Mouse (Mus musculus) megakaryocyte, adult 5-6 weeks (primary cell): ENCODE measurements around the gene Mycbpap. TPM values are rescaled to one million over a fixed set of nuclear protein-coding genes. Genes with fewer than 3 reads are reported as not detected.

ENCODE experiments used
- ATAC-seq: 2 replicates; pipeline ENCODE4 v1.8.0; 2016; ENCODE audit warnings: mild to moderate bottlenecking, inconsistent platforms; ENCODE audit not compliant: poor library complexity, severe bottlenecking
- total RNA-seq, 2 experiments: library from RNA; stranded (forward) in 1 of 2; stranded (reverse) in 1 of 2; fragments of 153-499, 151-499 nt in 1 of 2; fragments of 221-1000, 200-1000 nt in 1 of 2; gene quantifications; 2 replicates each; pipeline versions ENCODE4 v1.2.3 to v1.2.4; 2015 to 2017

Gene Mycbpap
- total RNA-seq, 2 experiments from 2014 or later, result not detected

DNA sequence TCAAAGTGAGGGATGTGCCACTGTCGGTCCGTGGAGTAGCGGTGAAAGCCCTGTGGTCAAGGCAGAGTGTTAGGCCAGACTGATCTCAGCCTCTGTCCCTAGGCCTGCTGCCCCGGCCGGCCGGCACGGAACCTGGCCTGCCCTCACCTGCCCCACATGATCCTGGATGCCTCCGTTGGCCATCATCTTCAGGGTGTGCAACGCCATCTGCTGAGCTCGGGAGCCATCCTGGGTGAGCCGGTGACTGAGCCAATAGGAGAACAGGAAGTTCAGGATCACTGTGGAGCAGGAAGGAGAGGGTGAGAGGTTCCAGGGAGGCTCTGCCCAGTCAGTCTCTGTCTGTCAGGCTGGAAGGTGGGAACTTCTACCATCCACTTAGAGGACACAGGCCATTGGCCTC lies 38.1 kb downstream of the Mycbpap start:
- no peak for ATAC-seq

DNA sequence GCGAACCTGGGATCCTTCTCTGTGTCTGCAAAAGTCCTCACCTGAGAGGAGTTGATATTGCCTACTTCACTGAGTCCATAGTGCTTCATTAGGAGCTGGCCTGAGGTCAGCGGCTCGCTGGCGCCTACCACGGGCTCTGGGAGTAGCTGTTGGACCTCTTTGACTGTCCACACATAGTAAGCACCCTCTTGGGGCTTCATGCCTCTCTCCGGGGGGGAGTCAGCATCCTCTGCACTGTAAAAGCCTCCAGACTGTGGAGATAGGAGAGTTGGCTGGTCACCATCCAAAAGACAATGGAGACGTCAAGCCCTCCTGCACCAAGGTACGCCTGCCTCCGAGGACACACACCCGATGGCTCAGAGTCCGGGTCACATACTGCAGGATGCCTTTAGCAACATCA lies 38.8 kb downstream of the Mycbpap start:
- no peak for ATAC-seq

DNA sequence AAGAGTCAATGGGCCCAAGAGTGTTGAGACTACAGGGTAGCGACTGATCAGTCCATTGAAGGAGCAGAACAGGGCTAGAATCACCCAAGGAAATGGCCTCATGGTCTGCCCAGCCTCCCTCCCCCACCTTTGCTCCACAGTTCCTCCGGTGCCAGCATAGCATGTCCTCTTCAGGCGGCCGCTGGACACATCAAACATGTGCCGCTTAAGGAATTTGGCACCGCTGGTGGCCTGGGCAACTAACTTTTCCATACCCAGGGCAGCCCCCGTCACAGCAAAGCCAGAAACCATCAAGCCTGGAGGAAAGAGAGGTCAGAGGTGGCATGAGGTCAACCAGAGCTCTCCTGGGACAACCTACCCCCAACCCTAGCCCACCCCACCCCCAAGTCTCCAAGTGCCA lies 39.6 kb downstream of the Mycbpap start:
- no peak for ATAC-seq

DNA sequence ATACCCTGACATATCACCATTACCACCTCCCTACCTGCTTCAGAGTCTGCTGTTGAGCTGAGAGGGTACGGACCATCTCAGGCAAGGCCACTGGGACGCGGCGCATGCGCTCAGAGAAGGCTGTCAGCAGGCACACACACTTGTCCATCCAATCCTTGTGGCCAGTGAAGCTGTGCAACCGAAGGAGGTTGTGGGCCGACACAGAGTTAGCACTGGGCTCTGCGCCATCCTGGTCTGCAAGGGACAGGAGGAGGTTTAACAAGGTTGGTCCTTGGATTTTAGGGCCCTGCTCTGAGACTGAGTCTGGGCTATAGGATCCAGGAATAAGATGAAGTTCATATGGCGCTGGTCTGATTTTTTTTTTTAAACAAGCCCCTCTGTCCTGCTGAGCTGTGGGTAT lies 41.2 kb downstream of the Mycbpap start:
- no peak for ATAC-seq

DNA sequence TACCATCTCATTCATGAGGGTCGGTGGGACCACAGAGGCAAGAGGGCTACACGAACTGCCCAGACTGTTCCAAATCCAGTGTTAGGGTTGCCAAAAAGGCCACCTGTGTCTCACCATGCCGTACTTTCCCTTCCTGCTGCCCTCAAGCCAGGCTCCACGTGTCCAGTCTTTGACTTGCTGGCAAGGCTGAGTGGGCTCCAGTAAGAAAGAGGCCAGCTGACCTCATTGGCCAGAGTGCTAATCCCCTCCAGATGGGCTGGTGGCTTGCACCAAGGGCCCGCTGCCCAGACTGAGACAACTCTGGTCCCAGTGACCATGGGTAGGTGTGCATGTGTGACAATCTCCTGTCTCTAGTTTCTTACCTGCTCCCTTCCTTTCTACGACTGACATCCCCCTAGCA lies 43.9 kb downstream of the Mycbpap start:
- ATAC-seq, result no peak

DNA sequence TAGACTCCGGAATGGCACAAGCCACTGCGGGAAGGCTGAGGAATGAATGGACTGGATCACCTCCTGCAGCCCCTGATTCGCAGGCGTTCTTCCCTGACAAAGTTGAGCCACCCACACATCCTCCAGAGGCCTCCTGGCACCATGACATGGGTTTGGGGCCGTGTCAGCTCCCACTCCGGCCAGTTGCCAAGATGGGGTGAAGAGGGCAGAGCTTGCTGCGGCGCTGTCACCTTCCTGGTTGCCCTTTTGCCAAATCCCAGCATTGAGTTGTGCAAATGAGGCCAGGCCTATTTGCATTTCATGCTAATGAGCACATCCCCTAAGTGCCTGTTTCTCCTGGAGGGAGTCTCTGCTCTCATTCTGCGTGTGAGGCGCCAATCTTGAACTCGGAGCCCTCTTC lies 45.8 kb downstream of the Mycbpap start:
- ATAC-seq, result no peak

DNA sequence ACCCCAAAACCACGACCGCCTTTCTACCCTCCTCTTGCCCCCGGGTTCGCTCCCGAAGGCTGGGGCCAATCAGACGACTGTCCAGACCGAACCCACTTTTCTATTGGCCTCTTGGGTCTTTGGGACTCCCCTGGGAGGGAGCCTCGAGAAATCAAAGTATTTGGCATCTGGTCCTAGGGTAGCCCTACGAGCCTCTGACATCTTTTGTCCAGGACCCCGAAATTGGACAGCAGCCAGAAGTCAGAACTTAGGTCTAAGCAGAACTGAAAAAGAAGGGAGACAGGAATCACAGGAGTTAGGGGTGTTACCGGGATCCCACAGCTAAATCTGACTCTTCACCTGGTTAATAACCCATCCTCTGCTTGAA lies 47.0 kb downstream of the Mycbpap start:
- ATAC-seq, result no peak

DNA sequence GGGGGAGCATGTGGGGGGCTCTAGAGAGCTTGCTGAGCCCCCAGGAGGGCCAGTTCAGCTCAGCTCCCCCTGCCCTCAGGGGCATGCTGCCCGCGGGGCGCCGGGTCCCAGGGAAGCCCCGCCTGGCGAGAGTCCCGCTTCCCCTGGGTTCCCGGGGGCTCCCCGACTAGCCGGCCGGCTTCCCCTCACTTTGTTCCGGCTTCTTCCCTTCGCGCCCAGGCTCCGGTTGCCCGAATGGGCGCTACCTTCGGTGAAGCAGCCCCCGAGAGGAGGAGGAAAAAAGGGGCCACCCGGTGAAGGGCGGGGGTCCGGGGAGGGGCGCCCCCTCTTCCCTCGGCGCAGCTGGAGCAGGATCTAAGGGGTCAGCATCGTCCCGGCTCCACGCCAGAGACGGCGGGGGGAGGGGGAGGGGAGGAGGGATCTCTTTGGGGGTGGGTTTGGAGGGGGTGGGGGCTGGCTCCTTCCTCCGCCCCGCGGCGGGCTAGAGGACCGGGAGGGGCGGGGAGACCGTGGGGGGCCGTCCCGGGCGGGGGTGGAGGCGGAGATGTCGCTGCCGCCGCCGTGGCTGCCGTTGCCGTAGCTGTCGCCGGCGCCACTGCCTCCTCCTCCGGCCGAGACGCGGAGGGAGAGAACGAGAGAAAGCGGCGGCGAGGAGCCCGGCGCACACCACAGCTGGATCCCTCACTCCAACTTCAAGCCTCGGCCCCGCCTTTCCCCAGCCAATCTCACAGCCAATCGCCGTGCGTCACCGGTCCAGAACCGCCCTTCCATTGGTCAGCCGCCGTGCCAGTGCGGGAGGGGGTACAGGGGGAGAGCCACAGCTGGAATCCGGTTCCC lies 47.6 kb downstream of the Mycbpap start, which contains the start of gene Cacna1g:
Gene Cacna1g (minus strand): TSS at position 492 of the 837 bp plus-strand sequence.
- ATAC-seq, result peak; percentile 76

DNA sequence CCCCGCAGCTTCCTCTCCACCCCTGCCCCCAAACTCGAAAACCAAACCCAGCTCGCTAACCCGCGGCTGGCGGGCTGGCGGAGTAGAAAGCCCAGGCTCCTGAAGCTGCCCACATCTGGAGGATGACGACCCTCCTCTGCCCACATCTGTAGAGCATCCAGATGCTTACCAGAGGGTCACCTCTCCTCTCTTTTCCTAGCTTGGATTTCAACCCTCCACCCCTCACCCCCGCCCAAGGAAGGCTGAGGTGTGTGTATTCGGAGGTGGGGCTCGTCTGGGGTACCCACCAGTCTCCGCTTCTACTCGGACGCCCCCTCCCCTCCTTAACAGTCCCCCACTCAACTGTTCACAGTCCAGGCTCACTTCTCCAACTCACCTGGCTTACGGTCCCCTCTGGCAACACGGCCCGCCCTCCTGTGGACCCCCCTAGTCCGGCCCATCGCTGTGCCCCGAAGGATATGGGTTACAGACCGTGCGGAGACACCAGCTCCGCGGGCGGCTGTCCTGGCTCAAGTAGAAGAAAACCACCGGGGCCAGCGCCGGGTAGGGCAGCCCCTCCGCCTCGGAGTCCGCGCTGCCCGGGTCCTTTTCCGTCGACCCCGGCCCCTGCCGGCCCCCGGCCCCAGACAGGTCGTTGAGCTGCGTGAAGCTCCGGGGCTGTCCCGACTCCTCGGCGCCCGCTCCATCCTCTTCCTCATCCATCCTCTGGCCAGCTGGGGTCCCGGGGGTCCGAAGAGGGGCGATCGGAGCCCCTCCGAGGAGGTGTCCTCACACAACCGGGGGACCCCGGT lies 48.4 kb downstream of the Mycbpap start:
- ATAC-seq, result no peak

DNA sequence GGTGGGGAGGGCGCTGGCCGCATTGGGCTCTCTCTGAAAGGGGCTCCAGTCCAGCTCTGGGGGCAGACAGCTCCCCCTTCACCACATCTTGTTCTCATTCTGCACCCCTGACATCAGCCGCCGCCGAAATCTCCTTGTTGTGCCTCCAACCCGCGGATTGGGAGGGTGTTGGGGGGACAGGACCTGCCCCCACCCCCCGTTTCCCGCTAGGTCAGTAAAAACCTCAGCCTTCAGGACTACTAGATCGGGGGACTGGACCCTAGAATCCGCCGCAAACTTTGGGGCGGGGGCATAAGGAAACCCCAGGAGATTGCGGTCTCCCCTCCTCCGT lies 49.0 kb downstream of the Mycbpap start:
- ATAC-seq, result no peak

DNA sequence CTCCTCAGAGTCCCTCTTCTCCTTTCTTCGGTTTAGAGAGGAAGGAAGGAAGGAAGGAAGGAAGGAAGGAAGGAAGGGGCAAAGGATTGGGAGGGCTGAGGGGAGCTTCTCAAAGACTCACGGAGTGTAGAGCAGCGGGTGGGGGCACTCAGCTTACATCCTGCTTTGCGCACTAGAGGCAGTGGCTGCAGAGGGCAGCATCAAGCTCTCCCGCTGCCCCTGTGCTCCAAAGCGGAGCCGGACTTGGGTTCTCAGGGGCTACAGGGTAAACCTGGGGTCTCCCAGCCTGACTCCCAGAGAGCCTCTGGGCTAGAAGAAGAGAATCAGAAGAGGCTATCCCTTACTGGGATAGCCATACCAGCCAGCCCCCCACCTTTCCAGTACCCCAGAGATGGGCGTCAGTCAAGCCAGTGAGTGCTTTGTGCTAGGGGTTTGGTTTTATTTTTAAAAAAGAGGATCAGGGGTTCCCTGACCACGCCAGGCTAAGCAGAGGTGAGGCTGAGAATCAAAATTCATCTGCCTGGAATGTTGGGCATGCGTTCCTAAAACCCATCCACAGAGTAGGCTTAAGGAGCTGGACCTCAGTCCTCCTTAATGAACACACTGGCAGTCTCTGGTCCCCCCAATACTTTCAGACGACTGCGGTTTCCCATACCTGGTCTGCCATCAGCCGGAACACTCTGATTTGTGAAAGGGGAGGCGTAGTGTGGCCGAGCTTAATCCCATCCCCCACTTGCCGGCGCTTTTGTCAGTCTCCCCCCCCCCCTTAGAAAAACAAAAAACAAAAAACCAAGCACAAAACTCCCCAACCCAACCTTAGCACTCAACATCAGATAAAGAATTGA lies 49.6 kb downstream of the Mycbpap start:
- no peak for ATAC-seq

DNA sequence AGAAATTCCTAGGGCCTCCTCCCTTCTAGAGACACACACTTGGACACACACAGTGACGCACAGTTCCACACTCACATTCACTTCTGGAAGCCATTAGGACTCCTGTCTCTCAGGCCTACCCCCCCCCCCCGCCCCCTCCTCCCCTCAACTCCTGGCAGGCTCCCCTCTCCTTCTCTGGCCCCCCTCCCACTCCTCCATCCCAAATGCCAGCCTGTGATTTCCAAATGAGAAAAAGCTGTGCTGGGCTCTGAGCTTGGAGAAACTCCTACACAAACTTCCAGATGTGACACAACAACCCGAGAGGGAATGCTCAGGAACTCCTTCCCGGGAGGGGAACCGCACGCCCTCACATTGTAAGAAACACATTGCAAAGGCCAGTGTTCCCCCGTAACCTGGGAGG lies 51.2 kb downstream of the Mycbpap start:
- ATAC-seq, result no peak

DNA sequence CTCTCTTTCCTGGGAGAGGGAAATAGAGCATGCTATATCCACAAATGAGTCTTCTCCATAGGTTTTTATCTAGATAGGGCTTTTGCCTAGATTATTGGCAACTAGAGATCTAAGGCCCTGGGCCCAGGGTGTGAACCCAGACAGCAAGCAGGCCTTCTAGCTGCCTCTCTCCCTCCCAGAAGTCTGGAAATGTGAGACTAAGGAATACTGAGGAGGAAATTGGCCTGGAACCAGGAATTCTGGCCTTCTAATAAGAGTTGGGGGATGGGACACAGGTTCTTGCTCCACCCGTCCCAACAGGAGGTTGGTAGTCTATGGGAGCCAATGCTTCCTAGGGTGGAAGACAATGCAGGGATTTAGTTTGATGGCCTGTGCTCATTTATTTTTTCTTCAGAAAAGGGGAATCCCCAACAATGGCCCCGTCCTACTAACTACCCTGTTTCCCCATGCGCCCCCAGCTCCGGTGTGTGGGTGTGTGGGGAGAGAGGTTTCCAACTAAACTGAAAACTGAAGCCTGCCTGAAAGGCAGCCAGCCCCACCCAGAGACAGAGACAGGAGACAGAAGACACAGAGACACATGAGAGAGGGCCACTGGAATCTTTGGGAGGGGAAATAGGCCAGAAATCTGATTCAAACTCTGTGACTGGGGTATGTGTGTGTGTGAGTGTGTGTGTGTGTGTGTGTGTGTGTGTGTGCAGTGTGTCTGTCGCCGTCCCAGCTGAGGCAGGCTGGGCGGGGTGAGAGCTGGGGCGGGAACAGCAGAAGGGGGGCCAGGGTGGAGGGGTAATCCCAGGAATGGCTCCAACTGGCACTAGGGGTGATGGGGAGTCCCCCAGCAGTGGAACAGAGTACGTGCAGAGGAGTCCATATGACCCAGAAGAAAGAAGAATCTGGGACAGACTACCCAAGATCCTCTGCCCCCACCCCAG lies 52.1 kb downstream of the Mycbpap start:
- ATAC-seq, result no peak

DNA sequence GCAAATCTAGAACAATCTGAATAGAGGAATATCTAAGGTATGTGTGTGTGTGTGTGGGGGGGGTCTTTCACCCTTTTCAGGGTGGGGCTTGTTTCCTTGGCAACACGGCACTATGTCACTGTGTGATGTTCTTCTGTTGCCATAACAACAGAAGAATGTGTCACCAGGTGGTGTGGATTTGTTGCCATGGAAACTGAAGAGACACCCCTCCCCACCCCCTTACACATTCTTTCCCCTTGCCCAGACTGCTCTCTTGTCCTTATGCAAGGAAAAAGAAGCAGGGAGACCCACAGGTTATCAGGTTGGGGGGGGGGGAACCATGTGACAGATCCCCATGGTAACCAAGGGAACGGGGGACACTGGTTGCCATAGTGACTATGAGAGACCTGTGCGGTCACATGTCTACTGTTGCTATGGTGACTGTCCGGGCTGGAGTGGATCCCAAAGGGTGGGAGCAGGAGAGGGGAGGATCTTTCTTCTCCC lies 52.9 kb downstream of the Mycbpap start:
- ATAC-seq, result no peak

DNA sequence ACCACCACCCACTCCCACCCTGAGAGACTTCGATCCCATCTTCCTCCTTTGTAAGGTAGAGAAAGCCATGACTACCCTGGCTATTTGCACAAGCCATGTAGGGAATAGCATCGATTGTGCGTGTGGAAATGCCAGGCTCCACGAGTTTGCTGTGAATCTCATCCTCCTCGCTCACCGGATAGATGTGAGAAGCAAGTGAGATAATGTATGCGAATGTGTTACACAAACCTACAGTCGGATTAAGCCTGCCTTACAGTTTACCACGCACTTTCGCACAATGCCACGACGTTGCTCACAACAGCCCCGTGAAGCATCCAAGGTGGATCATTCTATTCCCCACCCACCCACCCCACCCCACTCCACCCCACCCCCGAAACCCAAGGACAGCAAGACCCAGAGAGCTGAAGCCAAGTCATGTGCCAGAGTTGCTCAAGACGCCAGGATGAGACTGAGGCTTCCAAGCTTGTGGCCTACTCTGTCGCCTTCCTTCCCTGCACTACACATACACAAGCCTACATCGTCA lies 55.1 kb downstream of the Mycbpap start:
- ATAC-seq, result no peak

DNA sequence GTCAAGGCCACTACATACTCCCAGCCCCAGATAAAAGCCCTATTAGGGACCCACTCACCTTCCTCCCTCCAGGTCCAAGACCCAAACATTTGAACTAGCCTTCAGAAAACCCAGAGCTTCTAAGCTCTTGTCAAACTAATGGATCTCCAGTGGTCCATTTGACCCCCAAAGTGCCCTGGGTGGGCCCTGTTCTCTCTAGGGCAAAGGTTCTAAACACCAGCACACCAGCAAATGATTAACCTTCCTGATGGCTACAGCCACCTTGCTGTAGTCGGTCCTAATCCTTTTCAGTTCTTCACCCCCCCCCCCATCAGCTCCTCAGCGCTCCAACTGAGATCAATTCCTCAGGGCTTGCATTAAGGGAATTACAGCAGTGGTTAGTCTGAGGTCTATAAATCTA lies 57.4 kb downstream of the Mycbpap start:
- ATAC-seq, result no peak

DNA sequence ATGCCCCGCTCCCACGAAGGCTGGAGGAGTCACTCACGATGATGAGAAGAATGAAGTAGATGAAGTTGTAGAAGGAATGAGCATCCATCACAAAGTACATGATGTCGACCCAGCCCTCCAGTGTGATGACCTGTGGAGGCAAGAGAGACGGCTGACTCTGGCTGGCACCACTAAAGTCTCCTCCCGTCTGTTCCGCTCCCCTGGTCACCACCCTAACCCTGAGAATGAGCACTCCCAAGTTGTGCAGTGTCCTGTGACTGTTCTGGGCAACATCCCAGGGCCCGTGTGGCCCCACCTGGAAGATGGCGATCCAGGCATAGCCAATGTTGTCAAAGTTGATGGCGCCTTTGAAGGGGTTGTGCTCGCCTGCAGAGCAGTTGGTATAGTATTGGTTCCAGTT lies 59.7 kb downstream of the Mycbpap start:
- ATAC-seq, result no peak

DNA sequence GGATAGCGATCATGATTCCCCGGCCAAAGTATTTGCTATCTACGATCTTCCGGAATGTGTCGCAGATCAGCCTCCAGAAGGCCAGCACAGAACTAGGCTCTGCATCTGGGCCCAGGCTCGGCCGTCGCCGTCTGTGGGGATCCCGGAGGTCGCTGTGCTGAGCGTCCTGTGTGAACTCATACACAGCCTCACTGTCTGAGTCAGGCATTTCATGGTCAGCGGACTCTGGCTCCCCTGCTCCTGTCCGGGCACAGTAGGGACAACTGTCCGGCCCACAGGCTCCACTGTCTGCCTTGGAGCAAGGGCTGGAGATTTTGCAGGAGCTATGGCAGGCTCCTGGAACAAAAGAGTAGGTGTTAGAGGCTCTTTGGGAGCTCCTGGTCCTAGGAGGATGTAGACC lies 64.5 kb downstream of the Mycbpap start:
- ATAC-seq, result no peak

DNA sequence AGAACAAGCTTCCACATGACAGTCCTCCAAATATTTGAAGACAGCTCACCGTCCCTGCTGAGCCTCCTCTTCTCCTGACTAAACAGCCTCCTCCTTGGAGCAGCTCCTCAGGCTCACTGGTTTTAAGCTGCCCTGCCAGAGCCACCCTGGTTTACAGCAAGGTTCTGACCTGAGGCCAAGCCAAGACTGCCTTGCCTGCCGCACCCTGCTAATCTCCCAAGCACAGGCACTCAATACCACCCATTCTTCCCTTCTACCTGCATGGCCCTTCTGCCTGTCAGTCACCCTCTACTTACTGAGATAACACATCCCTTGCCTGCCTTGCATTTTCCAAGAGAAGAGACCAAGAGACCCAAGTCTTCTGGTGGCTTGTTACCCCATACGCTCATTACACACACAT lies 65.2 kb downstream of the Mycbpap start:
- 0 out of 2 replicates have a peak, but pooled peaks have one; percentile 18 for ATAC-seq
